Mouse (Mus musculus) embryonic fibroblast, embryonic 13.5 days (primary cell): ENCODE results near the gene Dnlz.

ENCODE experiments used
- CTCF ChIP-seq: IDR thresholded peaks from 2 replicates; pipeline ENCODE4 v1.5.1; 2011; ENCODE audit warnings: mild to moderate bottlenecking, control low read depth, low read length, moderate library complexity, borderline replicate concordance; ENCODE audit not compliant: insufficient read depth
- POLR2A ChIP-seq: IDR thresholded peaks from 2 replicates; pipeline ENCODE4 v1.6.1; 2011; ENCODE audit warnings: low read depth, mild to moderate bottlenecking, control low read depth, low read length, moderate library complexity

DNA sequence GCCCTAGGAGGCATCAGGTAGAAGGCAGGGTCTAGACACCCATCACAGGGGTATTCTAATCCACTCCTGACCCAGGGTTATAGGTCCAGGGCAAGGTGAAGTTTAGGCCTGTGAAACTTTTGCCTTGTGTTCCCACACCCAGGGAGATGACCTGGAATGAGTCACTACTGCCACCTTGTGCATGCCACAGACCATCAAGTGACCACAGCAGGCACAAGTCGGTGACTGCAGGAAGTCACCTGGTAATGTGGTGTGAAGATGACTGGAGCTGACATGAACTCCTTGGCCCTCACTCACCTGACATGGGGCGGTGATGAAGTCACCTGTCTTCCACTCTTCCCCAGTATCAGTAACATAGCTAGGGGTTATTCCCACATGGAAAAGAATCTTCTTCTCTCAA is 39.1 kb downstream of the Dnlz start:
- TF ChIP-seq CTCF: 0 out of 2 replicates have a peak, but pooled peaks have one; percentile 34
- TF ChIP-seq POLR2A: no peak
